Mouse (Mus musculus): ENCODE results near the gene Ubp1. TPM values are rescaled to one million over a fixed set of nuclear protein-coding genes. Genes with fewer than 3 reads are reported as not detected.
A peak's percentile ranks its signal among the peaks of the same experiment; 100 is the strongest.

The Ubp1 gene
- total and polyA plus RNA-seq, 3 experiments: 42.0 to 74.1 (median 48.0) TPM

DNA sequence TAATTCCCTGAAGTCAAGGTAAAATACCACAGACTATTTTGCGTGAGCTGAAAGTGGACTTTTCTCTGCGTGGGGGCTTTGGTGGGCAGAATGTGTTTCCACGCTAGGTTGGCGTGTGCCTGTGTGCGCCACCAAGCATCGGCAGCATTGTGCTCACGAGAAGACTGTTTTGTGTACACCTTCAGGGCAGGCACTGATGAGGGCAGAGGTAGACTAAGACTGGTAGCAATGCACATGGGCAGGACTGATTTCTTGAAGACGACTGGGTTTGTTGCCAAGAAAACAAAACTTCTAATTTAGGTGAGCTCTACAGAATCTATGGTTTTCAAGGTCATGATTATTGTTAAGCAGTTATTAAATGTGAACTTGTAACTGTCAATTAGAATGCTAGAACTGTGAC is 38.7 kb downstream of the Ubp1 start:
- DNase-seq: no peak

DNA sequence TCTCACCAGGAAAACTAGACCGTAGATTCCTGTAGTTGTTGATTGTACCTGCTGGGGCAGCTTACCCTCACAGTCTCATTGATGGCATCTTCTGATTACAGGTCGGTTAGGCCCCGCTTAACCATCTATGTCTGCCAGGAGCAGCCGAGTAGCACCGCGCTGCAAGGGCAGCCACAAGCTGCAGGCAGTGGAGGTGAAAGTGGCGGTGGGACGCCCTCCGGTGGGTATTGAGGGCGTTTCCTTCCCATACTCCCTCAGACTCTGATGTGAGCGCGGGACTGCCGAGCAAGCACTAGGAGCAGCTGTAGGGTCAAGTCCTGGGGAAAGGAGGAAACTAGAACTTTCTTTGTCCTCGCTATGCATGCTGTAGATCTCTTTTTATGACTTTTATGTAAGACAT is 39.3 kb downstream of the Ubp1 start:
- DNase-seq: no peak

DNA sequence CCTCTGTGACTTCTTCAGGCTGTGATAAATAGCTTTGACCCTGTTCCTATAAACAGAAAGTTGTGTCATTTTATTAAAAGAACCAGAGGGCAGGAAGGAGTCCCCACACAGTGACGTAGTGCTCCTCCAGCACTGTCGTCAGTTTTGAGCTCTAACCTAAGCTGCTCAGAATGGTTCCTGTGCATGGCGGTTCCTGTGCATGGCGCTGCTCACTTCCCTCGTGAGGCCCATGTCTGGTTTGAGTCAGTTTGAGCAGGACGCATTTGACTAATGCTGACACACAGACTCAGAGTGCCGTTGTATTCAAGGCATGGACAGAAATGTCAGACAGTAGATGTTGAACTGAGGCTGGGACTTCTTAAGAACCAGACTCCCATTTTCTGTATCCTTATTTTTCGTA is 40.9 kb downstream of the Ubp1 start:
- no peak for DNase-seq

DNA sequence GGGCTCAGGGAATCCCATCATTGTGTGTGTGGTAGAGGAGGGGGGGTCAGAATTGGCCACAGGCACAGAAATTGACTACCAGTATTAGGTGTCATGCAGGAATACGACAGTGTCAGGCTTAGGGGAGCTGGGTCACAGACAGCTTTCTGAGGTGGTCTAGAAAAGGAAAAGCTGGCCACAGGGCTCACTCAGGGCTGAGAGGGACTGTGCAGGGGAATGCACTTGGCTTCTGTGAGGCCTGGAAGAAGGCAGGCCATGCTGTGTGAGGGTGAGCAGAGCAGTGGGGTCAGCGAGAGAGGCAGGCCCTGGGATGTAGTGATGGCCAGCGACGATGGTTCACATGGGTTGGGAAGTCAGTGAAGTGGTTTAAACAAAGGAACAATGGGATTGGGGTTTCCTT is 43.1 kb downstream of the Ubp1 start:
- no peak for DNase-seq

DNA sequence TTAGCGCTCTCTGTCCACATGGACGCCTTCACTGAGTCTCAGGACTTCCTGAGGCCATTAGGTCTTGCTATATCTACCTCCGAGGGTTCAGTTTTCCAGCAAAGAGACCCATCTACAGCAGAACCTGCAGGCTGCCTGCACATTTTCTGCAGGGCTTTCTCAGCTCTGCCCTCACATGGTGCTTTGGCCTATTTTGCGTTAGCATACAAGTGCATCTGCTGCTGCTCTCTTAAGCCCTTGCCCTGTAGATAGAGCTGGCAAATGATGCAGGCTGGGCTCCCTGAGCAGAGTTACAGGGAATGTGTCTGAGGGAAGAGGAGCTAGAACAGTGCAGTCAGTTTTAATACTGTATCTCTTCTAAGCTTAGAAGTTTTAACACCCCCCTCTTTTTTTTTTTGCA is 44.2 kb downstream of the Ubp1 start:
- DNase-seq: no peak

DNA sequence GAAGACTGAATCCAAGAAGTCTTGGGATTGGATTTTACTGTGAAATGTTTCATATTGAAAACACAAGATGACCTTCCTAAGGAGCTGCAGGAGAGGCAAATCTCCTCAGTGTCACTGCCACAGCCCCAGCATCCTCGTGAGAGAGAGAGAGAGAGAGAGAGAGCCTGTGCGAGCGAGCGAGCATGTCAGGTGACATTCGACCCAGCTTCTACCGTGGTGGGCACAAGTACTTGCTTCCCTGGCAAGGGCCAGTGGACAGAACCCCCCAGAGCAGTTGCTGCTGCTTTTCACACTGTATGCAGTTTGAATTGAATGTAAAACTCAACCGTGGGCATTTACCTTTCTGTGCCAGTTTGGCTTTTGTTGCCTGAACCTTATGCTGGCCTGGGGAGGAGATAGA is 44.7 kb downstream of the Ubp1 start:
- DNase-seq: no peak

DNA sequence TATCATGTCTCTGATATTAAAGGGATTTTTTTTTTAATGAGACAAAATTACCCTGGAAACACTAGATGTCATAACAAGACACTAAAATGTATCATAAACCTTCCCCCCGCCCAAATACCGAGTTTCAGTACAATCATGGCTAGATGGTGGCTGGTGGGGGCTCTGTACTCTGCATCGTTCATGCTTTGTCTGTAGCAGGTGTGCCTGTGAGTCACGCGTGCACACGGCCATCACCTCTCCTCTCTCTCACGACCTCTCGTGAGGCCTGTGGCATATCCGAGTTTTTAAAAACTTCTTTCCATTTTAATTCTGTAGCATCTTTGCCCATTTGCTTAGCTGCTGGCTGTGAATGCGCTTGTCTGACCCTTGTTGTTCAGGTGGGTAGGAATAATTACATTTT is 45.5 kb downstream of the Ubp1 start:
- no peak for DNase-seq

DNA sequence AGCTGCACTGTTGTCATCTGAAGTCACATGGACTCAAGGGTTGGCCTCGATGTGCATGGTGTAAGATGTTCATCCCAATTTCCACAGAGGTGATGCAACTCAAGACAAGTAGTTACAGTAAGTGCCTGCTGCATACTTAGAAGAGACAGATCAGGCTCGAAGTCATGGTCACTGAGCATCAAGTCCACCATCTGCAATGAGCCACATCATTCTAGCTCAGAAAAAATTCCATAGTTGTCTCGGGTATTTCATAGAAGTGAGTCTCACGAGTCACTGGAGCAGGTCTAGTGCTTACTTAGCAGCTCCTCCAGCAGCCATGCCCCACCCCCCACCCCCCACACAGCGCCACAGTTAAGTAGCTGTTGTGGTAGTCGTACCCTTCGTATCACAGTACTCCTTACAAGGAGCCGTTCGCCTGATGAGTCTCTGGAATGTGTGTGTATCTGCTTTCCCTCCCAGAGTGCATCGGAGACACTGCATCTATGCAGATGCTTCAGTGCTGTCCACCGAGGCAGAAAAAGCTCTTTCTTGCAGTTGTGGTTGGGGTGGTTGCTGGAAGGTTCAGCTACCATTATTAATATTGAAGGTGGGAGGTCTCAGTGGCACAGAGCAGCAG is 46.6 kb downstream of the Ubp1 start:
- no peak for DNase-seq

DNA sequence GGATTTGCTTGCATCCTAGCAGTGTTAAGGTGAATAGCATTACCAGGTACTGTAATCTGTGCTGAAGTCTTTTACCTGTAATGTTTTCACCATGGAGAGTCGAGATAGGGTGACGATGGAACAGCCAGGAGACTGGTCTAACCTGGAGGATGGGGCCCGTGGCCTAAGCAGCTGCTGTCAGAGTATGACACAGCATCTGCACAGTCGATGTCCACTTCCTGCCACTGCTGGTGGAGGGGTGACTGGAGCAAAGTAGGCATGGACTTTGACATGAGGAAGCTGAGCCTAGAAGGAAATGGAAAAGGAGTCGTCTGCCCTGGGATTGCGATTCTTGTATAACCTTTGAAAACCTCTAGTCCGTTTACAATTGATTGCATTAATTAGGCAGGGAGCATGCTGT is 47.9 kb downstream of the Ubp1 start:
- DNase-seq: no peak

DNA sequence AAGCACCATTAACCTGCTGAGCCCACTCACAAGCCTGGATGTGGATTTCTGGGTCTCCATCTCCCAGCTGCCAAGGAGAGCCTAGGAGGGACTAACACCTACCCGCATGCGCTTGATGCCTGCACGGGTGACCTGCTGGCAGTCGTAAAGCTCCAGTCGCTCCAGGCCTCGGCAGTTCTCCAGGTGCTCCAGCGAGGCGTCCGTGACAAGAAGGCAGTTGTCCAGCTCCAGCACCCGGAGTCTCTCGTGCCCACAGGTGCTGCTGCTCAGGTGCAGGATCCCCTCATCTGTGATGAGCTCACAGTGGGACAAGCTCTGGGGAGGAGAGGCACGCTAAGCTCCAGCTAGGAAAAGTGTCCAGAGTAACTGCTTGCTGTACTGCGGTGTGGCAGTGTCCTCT is 48.6 kb downstream of the Ubp1 start:
- DNase-seq: no peak

DNA sequence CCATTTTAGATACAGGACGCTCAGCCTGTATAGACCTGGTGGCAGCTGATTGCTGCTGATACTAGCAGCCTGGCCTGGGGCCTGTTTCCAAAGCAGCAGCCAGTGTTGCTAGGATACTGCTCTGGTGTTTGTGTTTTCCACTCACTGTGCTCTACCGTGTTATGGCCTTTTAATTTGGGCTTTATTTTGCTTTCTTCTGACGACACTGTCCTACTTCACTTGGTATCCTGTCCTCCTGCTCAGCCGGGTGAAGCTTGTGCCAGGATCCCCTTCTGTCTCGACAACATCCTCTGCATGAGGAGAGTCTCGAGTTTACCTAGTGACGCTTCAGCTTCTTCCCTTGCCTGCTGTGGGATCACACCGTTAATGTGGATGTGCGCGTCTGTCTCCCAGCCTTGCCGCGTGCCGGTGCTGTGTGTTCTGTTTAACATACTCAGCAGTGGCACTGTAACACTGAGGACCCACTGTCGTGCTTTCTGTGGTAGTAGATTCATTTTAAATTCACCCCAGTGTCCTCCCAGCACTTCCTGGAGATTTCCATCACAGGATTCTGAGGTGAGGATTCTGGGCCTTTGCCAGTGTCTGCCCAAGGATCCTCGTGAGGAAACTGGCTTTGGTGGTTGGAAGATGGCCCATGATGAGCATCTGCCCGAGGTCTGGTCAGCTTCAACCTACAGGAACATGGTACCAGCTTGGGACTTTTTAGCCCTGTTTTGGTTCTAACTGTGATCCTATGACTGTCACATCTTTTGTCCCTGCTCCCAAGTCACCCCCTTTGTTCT is 50.6 kb downstream of the Ubp1 start:
- DNase-seq: peak; percentile 32

DNA sequence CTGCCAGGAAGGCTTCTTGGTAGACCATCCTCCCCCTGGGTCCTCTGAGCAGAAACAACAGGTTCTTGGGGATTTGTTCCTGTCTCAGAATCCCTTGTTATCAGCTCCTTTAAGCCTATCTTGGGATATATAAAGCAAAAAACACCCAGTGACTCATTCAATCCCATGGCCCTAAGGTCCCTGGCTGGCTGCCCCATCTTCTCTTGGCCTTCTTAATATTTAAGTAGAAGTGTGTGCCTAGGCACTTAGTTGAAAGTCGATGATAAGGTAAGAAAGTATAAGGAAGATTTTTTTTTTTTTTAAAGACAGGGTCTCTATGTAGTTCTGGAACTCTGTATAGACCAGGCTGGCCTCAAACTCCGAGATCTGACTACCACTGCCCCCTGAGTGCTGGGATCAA is 51.7 kb downstream of the Ubp1 start:
- no peak for DNase-seq

DNA sequence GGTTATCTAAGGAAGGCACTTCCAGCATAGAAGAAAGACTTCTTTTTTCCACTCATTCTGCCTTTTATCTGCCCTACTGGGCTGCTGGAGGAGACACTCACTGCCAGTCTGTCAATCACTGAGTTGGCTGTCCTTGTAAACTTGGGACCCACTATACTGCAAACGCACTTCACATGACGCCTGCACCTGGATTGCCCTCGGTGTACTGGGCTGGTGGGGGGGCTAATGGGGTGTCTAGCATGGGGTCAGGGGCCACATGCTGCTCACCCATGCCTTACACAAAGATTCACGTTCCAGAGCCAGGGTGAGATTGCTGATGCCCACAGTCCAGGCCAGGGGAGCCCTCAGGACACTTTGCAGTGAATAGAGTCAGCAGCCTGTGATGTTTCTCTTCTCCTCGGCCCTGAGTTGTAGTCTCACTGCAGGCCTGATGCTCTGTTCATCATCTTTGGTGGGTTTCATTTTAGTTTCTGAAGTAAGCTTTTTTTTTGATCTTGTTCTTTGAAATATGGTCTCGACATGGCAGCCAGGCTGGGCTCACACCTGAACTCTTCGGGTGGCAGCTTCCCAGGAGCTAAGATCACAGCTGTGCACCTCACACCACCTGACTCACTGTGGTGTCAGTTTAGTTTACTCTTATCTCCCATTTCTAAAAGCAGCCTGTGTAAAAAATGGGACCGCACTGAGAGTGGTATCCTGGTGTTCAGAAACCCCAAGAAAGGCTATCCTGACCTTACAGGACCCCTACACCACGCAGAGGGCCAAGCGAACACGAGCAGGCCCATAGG is 52.3 kb downstream of the Ubp1 start:
- DNase-seq: no peak

DNA sequence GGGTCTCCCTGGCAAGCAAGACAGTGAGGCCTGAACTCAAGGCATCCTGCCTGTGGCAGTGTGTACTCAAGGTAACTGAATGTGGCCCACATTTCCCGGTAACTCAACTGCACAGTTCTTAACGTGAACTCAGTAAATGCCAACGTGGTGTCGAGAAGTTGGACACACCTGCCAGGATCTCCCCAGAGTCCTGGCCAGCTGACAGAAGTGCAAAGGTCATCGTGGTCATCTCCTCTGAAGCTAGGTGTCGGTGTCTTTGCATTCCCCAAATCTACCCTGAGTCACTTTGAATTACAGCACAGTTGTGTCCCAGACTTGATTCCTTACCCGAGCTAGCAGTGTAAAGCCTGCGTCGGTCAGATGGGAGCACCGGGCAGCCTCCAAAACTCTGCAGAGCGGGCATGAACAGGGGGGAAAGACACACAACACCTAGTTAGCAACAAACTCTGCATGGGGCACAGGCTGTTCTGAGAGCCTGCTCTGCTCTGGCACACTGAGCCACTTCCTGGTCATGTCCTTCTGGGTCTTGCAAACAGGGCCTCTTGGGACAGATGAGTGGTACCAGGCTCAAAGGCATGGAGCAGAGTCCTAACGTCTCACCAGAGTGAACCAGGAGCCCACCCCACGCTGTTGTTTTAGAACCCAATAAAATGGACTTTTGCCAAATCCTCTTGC is 54.3 kb downstream of the Ubp1 start:
- no peak for DNase-seq

DNA sequence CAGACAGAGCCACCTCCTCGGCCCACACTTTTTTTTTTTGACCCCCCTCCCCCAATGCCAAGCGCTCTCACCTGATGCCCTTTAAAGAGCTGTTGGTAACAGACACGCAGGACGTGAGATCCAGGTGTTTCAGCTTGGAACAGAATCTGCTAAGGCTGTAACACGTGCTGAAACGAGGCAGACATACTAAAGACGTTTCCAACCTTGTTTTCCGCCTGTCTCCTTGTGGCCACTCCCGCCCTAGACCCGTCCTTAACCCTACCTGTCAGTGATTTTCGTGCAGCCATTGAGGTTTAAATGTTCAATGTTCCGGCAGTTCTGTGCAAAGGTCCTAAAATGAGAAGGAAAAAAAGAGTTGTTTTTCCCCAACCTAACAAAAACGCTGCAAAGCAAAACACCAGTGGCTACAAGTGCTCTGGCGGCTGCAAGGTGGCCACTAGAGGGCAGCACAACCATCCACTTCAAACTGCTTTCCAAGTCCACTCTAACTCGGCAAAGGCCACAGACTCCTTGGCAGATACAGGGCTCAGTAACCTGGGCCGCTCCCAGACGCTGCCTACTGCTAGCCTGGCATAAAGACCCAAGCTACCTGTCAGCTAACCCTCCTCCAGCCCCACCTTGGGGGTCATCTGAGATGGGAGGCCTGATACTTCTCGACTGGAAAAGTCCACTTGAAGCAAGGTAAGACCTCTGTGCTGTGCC is 60.0 kb downstream of the Ubp1 start:
- peak; percentile 79 for DNase-seq

DNA sequence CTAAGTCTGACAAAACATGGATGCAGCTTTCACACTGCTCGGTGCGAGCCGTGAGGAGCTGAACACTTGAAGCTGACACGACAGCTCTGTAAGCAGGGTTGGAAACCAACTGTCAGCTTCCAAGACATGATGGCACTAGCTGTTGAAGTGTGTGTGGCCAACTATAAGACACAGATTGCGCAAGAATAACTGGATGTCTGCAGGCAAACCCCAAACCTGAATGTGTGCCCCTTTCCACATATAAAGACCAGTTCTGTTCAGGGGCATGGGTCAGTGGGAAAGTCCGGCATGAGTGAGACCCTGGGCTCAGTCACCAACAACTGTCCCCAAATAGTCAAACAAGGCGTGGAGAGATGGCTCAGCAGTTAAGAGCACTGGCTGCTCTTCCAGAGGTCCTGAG is 62.1 kb downstream of the Ubp1 start:
- no peak for DNase-seq

DNA sequence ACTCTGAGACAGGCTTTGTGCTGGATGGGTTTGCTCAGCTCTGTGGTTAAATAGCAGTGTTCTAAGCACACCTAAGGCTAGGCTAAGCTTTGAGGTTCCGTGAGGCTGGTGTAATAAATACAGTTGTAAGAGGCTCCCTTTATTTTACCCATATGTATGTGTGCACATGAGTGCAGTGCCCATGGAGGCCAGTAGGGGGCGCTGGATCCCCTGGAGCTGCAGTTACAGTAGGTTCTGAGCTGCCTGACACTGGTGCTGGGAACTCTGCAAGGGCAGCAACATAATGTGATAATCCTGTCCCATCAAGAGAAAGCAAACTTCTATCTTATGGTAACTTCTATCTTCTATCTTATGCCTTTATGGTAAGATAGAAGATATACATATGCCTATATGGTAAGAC is 67.6 kb downstream of the Ubp1 start:
- DNase-seq: no peak

DNA sequence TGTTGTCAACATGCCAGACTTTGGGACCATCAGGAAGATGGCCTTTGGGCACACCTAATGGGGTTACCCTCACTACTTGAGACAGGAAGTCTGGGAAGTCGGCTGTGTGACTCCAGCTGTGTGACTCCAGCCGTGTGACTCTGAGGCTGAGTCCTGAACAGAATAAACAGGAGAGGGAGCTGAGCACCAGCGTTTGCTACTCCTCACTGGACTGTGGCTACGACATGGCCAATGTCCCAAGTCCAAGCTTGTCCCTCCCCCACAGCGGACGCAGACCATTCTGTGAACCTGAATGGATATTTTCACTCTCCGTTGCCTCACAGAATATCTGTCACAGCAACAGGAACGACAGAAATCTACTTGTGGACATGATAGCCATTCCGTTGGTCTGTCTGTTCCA is 76.1 kb downstream of the Ubp1 start:
- no peak for DNase-seq

DNA sequence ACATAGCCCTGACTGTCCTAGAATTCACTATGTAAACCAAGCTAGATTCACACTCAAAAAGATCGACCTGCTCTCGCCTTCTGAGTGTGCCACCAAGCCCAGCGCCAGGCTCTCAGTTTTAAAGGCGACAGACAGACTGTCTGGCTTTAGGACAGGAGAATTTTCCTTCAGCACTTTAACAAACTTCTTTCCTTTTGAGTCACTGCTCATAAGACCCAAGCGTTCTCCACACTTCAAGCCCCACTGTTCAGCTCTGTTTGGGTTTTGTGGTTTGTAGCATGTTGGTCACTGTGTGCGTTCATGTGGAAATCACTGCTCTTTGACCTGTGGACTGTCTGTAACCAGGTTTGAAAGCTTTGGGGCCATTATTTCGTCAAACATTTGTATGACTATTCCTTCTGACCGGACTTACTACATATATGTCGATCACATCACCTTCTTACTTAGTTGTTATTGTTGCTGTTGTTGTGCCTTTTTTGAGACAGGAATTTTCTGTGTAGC is 77.2 kb downstream of the Ubp1 start:
- no peak for DNase-seq

DNA sequence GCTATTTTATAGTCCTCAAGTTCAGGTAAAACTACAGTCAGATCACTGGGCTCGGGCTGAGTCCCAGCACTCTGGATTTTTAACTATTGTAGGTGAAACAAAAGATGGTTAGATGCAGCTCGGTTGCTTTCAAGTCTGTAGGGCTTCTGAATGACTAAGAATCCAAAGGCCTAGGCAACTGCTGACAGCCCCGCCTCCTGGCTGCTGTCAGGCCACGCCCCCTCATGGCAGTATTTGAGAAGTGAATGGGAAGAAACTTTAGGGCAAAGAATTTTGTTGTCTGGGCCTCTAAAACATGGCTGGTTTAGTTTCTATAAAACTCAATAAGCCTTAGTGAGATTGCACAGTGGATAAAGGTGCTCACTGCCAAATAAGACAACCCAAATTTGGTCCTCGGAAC is 78.8 kb downstream of the Ubp1 start:
- no peak for DNase-seq

DNA sequence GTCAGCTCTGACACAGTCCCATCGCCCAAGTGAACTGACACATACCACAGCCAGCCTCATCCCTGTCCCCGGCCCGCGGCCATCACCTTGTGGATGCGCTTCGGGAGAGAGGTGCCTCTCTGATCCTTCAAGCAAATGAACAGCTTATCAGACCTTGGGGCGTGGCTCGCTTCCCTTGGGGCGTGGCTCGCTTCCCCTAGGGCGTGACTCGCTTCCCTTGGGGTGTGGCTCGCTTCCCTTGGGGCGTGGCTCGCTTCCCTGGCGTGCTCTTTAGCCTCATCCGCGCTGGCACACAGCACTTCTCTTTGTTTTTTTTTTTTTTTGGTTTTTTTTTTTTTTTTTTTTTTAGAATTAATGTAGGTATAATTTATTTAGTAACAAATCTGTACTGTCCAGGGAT is 80.5 kb downstream of the Ubp1 start:
- DNase-seq: no peak

DNA sequence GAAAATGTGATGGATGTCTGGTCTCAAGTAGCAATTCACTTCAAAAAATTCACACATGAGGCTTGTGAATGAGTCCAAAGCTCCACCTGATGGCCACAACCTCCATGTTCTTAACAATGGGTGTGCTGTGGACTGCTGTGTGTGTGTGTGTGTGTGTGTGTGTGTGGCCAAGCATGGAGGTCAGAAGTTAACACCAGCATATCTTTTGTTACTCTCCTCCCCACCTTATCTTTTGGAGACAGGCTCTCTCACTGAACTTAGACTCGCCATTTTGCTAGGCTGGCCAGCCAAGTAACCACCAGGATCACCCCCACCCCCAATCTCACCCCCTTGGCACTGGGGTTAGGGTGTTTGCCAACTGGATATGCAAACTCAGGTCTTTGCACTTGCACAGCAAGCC is 83.3 kb downstream of the Ubp1 start:
- DNase-seq: no peak
